Mouse (Mus musculus): ENCODE data around the gene Gm9833.

- TF ChIP-seq CTCF (IDR thresholded peaks at IDR 0.05; ENCODE audit: low read depth) (no peak), EP300 (IDR thresholded peaks at IDR 0.05; ENCODE audit: low read depth) (no peak)
Observed at GRCm38 (mm10) chr3:10116531-10116930, 28.6 kb downstream of the Gm9833 start.

Data from liver, postnatal 0 days (tissue).